Mouse (Mus musculus) heart, adult 2 months (tissue): ENCODE results near the gene Ppp2r5c.

Source experiments
- CTCF ChIP-seq: fragments of 200-600 bp; IDR thresholded peaks from 2 replicates; pipeline ENCODE4 v1.8.1; 2022; ENCODE audit warnings: antibody characterized with exemption, mild to moderate bottlenecking, moderate library complexity
- EP300 ChIP-seq: fragments of 200-500 bp; IDR thresholded peaks from 2 replicates; pipeline ENCODE4 v1.6.1; 2011; ENCODE audit warnings: low read depth, low read length, control low read depth; ENCODE audit not compliant: insufficient read depth
- POLR2A ChIP-seq: fragments of 200-500 bp; IDR thresholded peaks from 2 replicates; pipeline ENCODE4 v1.6.1; 2011; ENCODE audit warnings: mild to moderate bottlenecking, low read depth, low read length, control low read depth; ENCODE audit not compliant: insufficient read depth

DNA sequence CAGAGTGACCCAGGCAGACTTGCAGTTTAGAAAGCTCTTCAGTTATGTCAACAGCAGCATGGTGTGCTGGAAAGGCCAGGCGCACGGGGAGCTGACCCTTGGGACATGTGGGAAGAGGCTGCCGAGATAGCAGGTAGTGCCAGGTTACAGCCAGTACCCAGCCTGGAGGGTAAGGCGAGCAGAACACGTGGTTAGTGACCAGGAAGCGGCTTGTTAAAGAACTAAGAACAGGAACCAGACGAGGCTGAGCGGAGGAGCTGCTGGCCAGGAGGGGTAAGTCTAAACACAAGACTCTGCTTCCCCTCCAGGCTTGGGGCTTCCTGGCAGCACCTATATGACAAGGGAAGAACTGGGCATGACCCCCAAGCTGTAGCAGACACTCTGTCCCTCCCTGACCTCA is 126.7 kb downstream of the Ppp2r5c start:
- TF ChIP-seq POLR2A (no peak), EP300 (no peak), CTCF (no peak)
